Comparison of ENCODE assay signal across 23 mouse cellular contexts in genomic region chr6:24583456-24583855, GRCm38 (mm10). TPM values are rescaled to one million over a fixed set of nuclear protein-coding genes. Genes with fewer than 3 reads are reported as not detected.
"Had no signal": no experiment of that assay in that cellular context is flagged by ENCODE, and none has a peak within 500 bp of the region (broad histone marks: within the 10 kb centered on the region; RNA-seq: fewer than 3 reads in every experiment).

No protein-coding gene starts in this region.

- DNase-seq: kidney, postnatal 36 days; layer of hippocampus, adult 9-11 months; layer of hippocampus, postnatal 36 days; lung, embryonic 14.5 days; lung, postnatal 10 days; lung, postnatal 4 days; retina, postnatal 1 day; right cerebral cortex, postnatal 4 days; thymus, adult 2 months; thymus, postnatal 25 days had no signal

- H3K27me3 ChIP-seq: limb, embryonic 15.5 days; liver, embryonic 12.5 days; midbrain, embryonic 15.5 days; neural tube, embryonic 13.5 days; stomach, embryonic 15.5 days had no signal

- H3K4me3 ChIP-seq: limb, embryonic 15.5 days; liver, embryonic 12.5 days; midbrain, embryonic 10.5 days; midbrain, embryonic 15.5 days; neural tube, embryonic 13.5 days; stomach, embryonic 15.5 days had no signal

- H3K9ac ChIP-seq: limb, embryonic 15.5 days; liver, embryonic 12.5 days; lung, embryonic 14.5 days; midbrain, embryonic 15.5 days; neural tube, embryonic 13.5 days; stomach, embryonic 15.5 days had no signal

- H3K27ac ChIP-seq: limb, embryonic 15.5 days; liver, embryonic 12.5 days; midbrain, embryonic 10.5 days; midbrain, embryonic 15.5 days; neural tube, embryonic 13.5 days; stomach, embryonic 15.5 days had no signal

- H3K4me2 ChIP-seq: limb, embryonic 15.5 days; liver, embryonic 12.5 days; lung, embryonic 14.5 days; midbrain, embryonic 15.5 days; neural tube, embryonic 13.5 days; stomach, embryonic 15.5 days had no signal

- H3K4me1 ChIP-seq: limb, embryonic 15.5 days; neural tube, embryonic 13.5 days; stomach, embryonic 15.5 days had no signal

- ATAC-seq: liver, embryonic 12.5 days; midbrain, embryonic 15.5 days had no signal

- H3K9me3 ChIP-seq: limb, embryonic 15.5 days; liver, embryonic 12.5 days; midbrain, embryonic 10.5 days; midbrain, embryonic 15.5 days; neural tube, embryonic 13.5 days; stomach, embryonic 15.5 days had no signal

- H3K36me3 ChIP-seq: limb, embryonic 15.5 days; liver, embryonic 12.5 days; midbrain, embryonic 10.5 days; midbrain, embryonic 15.5 days; neural tube, embryonic 13.5 days; stomach, embryonic 15.5 days had no signal

RNA-seq across cellular contexts. Expression of gene Lmod2, which starts 14.1 kb away (rescaled TPM):
- total RNA-seq: layer of hippocampus, adult 18-20 months; layer of hippocampus, postnatal 36 days; left cerebral cortex, postnatal 25 days; megakaryocyte, adult 5-6 weeks had no signal
- polyA plus RNA-seq: limb, embryonic 11.5 days; liver, embryonic 12.5 days; midbrain, embryonic 15.5 days; spleen, adult 2 months; testis, adult 2 months had no signal

RNA-seq across cellular contexts. Expression of gene Asb15, which starts 55.5 kb away (rescaled TPM):
- total RNA-seq: layer of hippocampus, adult 18-20 months; layer of hippocampus, postnatal 36 days; left cerebral cortex, adult 8-10 months; left cerebral cortex, postnatal 25 days; megakaryocyte, adult 5-6 weeks had no signal
- polyA plus RNA-seq: limb, embryonic 11.5 days; limb, embryonic 15.5 days; midbrain, embryonic 10.5 days; neural tube, embryonic 13.5 days; spleen, adult 2 months; stomach, embryonic 15.5 days had no signal
